7 mouse cellular contexts compared by ENCODE assay signal in genomic region chr10:128368402-128369217, GRCm38 (mm10). TPM values are rescaled to one million over a fixed set of nuclear protein-coding genes. Genes with fewer than 3 reads are reported as not detected.
DNase-seq lines count a peak whose midpoint lies in the region; ATAC-seq and TF ChIP-seq lines count a peak whose summit lies in the region.

TSS of gene Coq10a (minus strand) at chr10:128368997.

- peak; percentile 5; the same call in 1 of the 2 replicates for TF ChIP-seq CTCF in intestine, postnatal 0 days (IDR thresholded peaks at IDR 0.05; ENCODE audit: low read depth)
- TF ChIP-seq CTCF in small intestine, adult 2 months (IDR thresholded peaks at IDR 0.05; ENCODE audit: extremely low read depth, insufficient read length, insufficient replicate concordance, low read depth, low read length), result no peak

- intact Hi-C loops in left cerebral cortex, postnatal 4 days (cut with DNase I), result no loop called here

- peak within 1 kb of the TSS; percentile 79 for H3K4me3 ChIP-seq in embryonic facial prominence, embryonic 10.5 days
- peak within 1 kb of the TSS; percentile 67 for H3K4me3 ChIP-seq in intestine, postnatal 0 days (ENCODE audit: low read depth, low read length)
- H3K4me3 ChIP-seq in midbrain, embryonic 12.5 days, result peak within 1 kb of the TSS; percentile 72
- peak within 1 kb of the TSS; percentile 85 for H3K4me3 ChIP-seq in small intestine, adult 2 months (ENCODE audit: low read depth, low read length)

- H3K4me1 ChIP-seq in embryonic facial prominence, embryonic 10.5 days, result peaks cover 15% of the 10 kb centered on the region
- H3K4me1 ChIP-seq in intestine, postnatal 0 days (replicated peaks; ENCODE audit: control insufficient read depth, insufficient read depth, low read length), result peaks cover 9% of the 10 kb centered on the region; the same call in 1 of the 2 replicates
- peaks cover 17% of the 10 kb centered on the region for H3K4me1 ChIP-seq in midbrain, embryonic 12.5 days
- H3K4me1 ChIP-seq in small intestine, adult 2 months (ENCODE audit: control insufficient read depth, insufficient read depth, insufficient read length, low read length), result peaks cover 12% of the 10 kb centered on the region

- H3K27me3 ChIP-seq in embryonic facial prominence, embryonic 10.5 days (replicated peaks; ENCODE audit: low read depth, poor library complexity, severe bottlenecking), result no peaks in the 10 kb centered on the region
- H3K27me3 ChIP-seq in intestine, postnatal 0 days (replicated peaks; ENCODE audit: control insufficient read depth, insufficient read depth, low read length), result no peaks in the 10 kb centered on the region
- no peaks in the 10 kb centered on the region for H3K27me3 ChIP-seq in midbrain, embryonic 12.5 days
- no peaks in the 10 kb centered on the region for H3K27me3 ChIP-seq in small intestine, adult 2 months (ENCODE audit: control insufficient read depth, insufficient read depth, low read length)

- peak within 1 kb of the TSS; percentile 88 for H3K4me2 ChIP-seq in intestine, postnatal 0 days (replicated peaks; ENCODE audit: low read depth)
- H3K4me2 ChIP-seq in midbrain, embryonic 12.5 days (replicated peaks), result peak within 1 kb of the TSS; percentile 92

- H3K9ac ChIP-seq in intestine, postnatal 0 days (ENCODE audit: low read depth, low read length), result peak within 1 kb of the TSS; percentile 63
- peak within 1 kb of the TSS; percentile 76 for H3K9ac ChIP-seq in midbrain, embryonic 12.5 days (replicated peaks)

- H3K36me3 ChIP-seq in embryonic facial prominence, embryonic 10.5 days (replicated peaks), result peaks cover 26% of the 10 kb centered on the region
- no peaks in the 10 kb centered on the region; the same call in 1 of the 2 replicates for H3K36me3 ChIP-seq in intestine, postnatal 0 days (ENCODE audit: control insufficient read depth, insufficient read depth)
- peaks cover 18% of the 10 kb centered on the region for H3K36me3 ChIP-seq in midbrain, embryonic 12.5 days
- H3K36me3 ChIP-seq in small intestine, adult 2 months (ENCODE audit: control insufficient read depth, insufficient read depth, low read length), result peaks cover 8% of the 10 kb centered on the region

- WGBS in embryonic facial prominence, embryonic 10.5 days, result under 1% methylated on average over 87 of the region's 87 CpGs
- WGBS in intestine, postnatal 0 days, result under 1% methylated on average over 83 of the region's 87 CpGs
- WGBS in midbrain, embryonic 12.5 days, result under 1% methylated on average over 79 of the region's 87 CpGs
- WGBS in small intestine, adult 2 months, result under 1% methylated on average over 87 of the region's 87 CpGs

- H3K27ac ChIP-seq in embryonic facial prominence, embryonic 10.5 days (replicated peaks), result peak within 1 kb of the TSS; percentile 90
- H3K27ac ChIP-seq in intestine, postnatal 0 days (ENCODE audit: low read depth, low read length), result peak within 1 kb of the TSS; percentile 92
- H3K27ac ChIP-seq in midbrain, embryonic 12.5 days (replicated peaks), result peak within 1 kb of the TSS; percentile 97
- H3K27ac ChIP-seq in small intestine, adult 2 months (ENCODE audit: insufficient read depth, low read depth, low read length), result peak within 1 kb of the TSS; percentile 96

- ATAC-seq in intestine, postnatal 0 days, result peak; percentile 84
- ATAC-seq in midbrain, embryonic 12.5 days (ENCODE audit: low FRiP score, low read depth), result peak; percentile 97

- no peaks in the 10 kb centered on the region for H3K9me3 ChIP-seq in embryonic facial prominence, embryonic 10.5 days
- no peaks in the 10 kb centered on the region for H3K9me3 ChIP-seq in intestine, postnatal 0 days (ENCODE audit: control insufficient read depth)
- no peaks in the 10 kb centered on the region for H3K9me3 ChIP-seq in midbrain, embryonic 12.5 days

- peak; percentile 94 for DNase-seq in adrenal gland, postnatal 10 days
- DNase-seq in embryonic facial prominence, embryonic 10.5 days (ENCODE audit: low spot score), result peak; percentile 91
- peak; percentile 58 for DNase-seq in gonadal fat pad, adult 2 months (ENCODE audit: low read depth)
- peak; percentile 96 for DNase-seq in left cerebral cortex, postnatal 4 days

- peak; percentile 71; the same call in 1 of the 2 replicates for TF ChIP-seq POLR2A in small intestine, adult 2 months (IDR thresholded peaks at IDR 0.05; ENCODE audit: low read depth, low read length)

RNA-seq across cellular contexts. Expression of gene Coq10a, which starts in this region (rescaled TPM):
- total RNA-seq in adrenal gland, postnatal 10 days (2021), result 100 to 1,000 TPM in 1 of 2 experiments, 10 to 100 TPM in 1; 99.9 to 128 TPM
- 9.5 and 11.1 TPM in 2 replicates for polyA plus RNA-seq in embryonic facial prominence, embryonic 10.5 days (2016; fragmentation: Nextera tagmentation; extraction: Ambion mirVana)
- polyA plus RNA-seq in gonadal fat pad, adult 2 months (2012; rRNA removed), result 63.0 and 63.8 TPM in 2 replicates
- polyA plus RNA-seq in intestine, postnatal 0 days (2015; fragmentation: Nextera tagmentation; extraction: Ambion mirVana), result 21.1 and 22.3 TPM in 2 replicates
- 10 to 100 TPM; 57.7 to 58.1 TPM for total RNA-seq in left cerebral cortex, postnatal 4 days (2021)
- 28.6 and 33.6 TPM in 2 replicates for polyA plus RNA-seq in midbrain, embryonic 12.5 days (2016; fragmentation: Nextera tagmentation; extraction: Ambion mirVana)
- polyA plus RNA-seq in small intestine, adult 2 months (2012; rRNA removed), result 36.5 and 79.1 TPM in 2 replicates

Comparison
In these comparisons a context has a peak if more than half of its experiments do, and no peak if none do; other contexts are left out.
1. Peak in every context shown above with its lines: DNase-seq, ATAC-seq, H3K4me3 ChIP-seq and H3K27ac ChIP-seq.